Mouse (Mus musculus) kidney, embryonic 14.5 days (tissue): Measurements from ENCODE around the gene Ptges3. TPM values are rescaled to one million over a fixed set of nuclear protein-coding genes. Genes with fewer than 3 reads are reported as not detected.
"Not testable (repeated sequence)": the region's sequence is repeated elsewhere in the genome, so short reads cannot be mapped to it uniquely, and the experiment has no call there.

ENCODE experiments used
- ATAC-seq: fragments of 200-750 bp; cut with Nextera tagmentation; 2 replicates; pipeline ENCODE4 v1.8.0; 2017; ENCODE audit warnings: moderate number of reproducible peaks, mild to moderate bottlenecking, moderate TSS enrichment, moderate library complexity; ENCODE audit not compliant: low FRiP score, low TSS enrichment
- H3K27ac ChIP-seq: fragments of 300-500 bp; sonication (generic); 2 replicates; pipeline ENCODE4 v1.5.1; 2014; ENCODE audit warnings: low read depth, mild to moderate bottlenecking, low read length, moderate library complexity, mixed read lengths
- H3K27me3 ChIP-seq: fragments of 300-500 bp; sonication (generic); 2 replicates; pipeline ENCODE4 v1.6.1; 2014; ENCODE audit warnings: mild to moderate bottlenecking, low read length; ENCODE audit not compliant: control insufficient read depth, insufficient read depth
- H3K36me3 ChIP-seq: fragments of 300-500 bp; sonication (generic); 2 replicates; pipeline ENCODE4 v1.6.1; 2014; ENCODE audit warnings: low read length, mixed read lengths; ENCODE audit not compliant: control insufficient read depth, insufficient read depth
- H3K4me1 ChIP-seq: fragments of 300-500 bp; sonication (generic); 2 replicates; pipeline ENCODE4 v1.6.1; 2014; ENCODE audit warnings: low read length, mixed read lengths; ENCODE audit not compliant: control insufficient read depth, insufficient read depth
- H3K4me2 ChIP-seq: fragments of 300-500 bp; sonication (generic); replicated peaks from 2 replicates; pipeline ENCODE4 v1.6.1; 2014; ENCODE audit warnings: low read depth, mild to moderate bottlenecking, low read length
- H3K4me3 ChIP-seq: fragments of 300-500 bp; sonication (generic); 2 replicates; pipeline ENCODE4 v1.5.1; 2014; ENCODE audit warnings: mild to moderate bottlenecking, low read length
- H3K9ac ChIP-seq: fragments of 300-500 bp; sonication (generic); 2 replicates; pipeline ENCODE4 v1.6.1; 2014; ENCODE audit warnings: low read depth, mild to moderate bottlenecking, low read length, moderate library complexity
- H3K9me3 ChIP-seq: fragments of 300-500 bp; sonication (generic); 2 replicates; pipeline ENCODE4 v1.6.1; 2016; ENCODE audit warnings: low read length; ENCODE audit not compliant: control insufficient read depth
- WGBS: fragments of 180-500 bp; shearing (Covaris S2); extraction: QIAGEN DNeasy Blood & Tissue Kit; methylation state at CpG from one replicate; pipeline ENCODE4 v1.1.7; 2014; 5-methylcytosine and 5-hydroxymethylcytosine counted together
- polyA plus RNA-seq: library from polyadenylated mRNA; unstranded; fragments of >200 nt; fragmentation: Nextera tagmentation; extraction: Ambion mirVana; gene quantifications from 2 replicates; pipeline ENCODE4 v1.2.1, GENCODE M21; 2014

The Ptges3 gene
- polyA plus RNA-seq, 1 experiment from 2014 or later = 566 TPM

DNA sequence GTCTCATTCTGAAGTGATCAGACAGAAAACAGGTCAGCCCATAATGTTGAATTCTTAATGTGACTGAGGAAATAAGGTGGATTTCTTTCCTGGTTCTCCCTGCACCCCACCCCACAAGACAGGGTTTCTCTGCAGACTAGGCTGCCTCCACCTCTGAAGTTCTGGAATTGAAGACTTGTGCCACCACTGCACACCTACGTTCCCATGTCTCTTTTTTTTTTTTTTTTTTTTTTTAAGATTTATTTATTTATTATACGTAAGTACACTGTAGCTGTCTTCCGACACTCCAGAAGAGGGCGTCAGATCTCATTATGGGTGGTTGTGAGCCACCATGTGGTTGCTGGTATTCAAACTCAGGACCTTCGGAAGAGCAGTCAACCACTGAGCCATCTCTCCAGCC lies 7.3 kb downstream of the Ptges3 start:
- Histone ChIP-seq H3K27ac (no peak overlapping the region), H3K9ac (no peak overlapping the region), H3K4me3 (no peak overlapping the region), H3K9me3 (no peaks in the 10 kb centered on the region), H3K36me3 (peaks cover 32% of the 10 kb centered on the region), H3K4me1 (no peaks in the 10 kb centered on the region), H3K4me2 (no peak overlapping the region), H3K27me3 (no peaks in the 10 kb centered on the region)
- no peak for ATAC-seq
- WGBS = 86% methylated on average over 5 of the region's 5 CpGs

- no peaks in the 10 kb centered on the region for H3K4me1 ChIP-seq
- no peaks in the 10 kb centered on the region for H3K9me3 ChIP-seq
- 93% methylated on average over 4 of the region's 4 CpGs for WGBS
- peaks cover 54% of the 10 kb centered on the region for H3K36me3 ChIP-seq
- H3K9ac ChIP-seq = no peak overlapping the region
- no peak overlapping the region for H3K27ac ChIP-seq
- H3K4me3 ChIP-seq = no peak overlapping the region
- ATAC-seq = no peak
- no peak overlapping the region for H3K4me2 ChIP-seq
- no peaks in the 10 kb centered on the region for H3K27me3 ChIP-seq
Measured at GRCm38 (mm10) chr10:128069201-128069600, 10.4 kb downstream of the Ptges3 start.

- not testable (repeated sequence) for H3K9ac ChIP-seq, H3K4me3 ChIP-seq, H3K9me3 ChIP-seq, ATAC-seq, H3K27ac ChIP-seq, H3K27me3 ChIP-seq, H3K4me2 ChIP-seq, H3K4me1 ChIP-seq
- WGBS = 97% methylated on average over 2 of the region's 2 CpGs
- H3K36me3 ChIP-seq = peaks cover 63% of the 10 kb centered on the region
Measured at GRCm38 (mm10) chr10:128070432-128070831, 11.7 kb downstream of the Ptges3 start.

- H3K4me1 ChIP-seq, H3K4me3 ChIP-seq, H3K27me3 ChIP-seq, H3K9ac ChIP-seq, H3K9me3 ChIP-seq, H3K27ac ChIP-seq, ATAC-seq, H3K4me2 ChIP-seq: not testable (repeated sequence)
- 80% methylated on average over 5 of the region's 5 CpGs for WGBS
- H3K36me3 ChIP-seq = peaks cover 32% of the 10 kb centered on the region
Measured at GRCm38 (mm10) chr10:128078269-128078668, 19.5 kb downstream of the Ptges3 start.

DNA sequence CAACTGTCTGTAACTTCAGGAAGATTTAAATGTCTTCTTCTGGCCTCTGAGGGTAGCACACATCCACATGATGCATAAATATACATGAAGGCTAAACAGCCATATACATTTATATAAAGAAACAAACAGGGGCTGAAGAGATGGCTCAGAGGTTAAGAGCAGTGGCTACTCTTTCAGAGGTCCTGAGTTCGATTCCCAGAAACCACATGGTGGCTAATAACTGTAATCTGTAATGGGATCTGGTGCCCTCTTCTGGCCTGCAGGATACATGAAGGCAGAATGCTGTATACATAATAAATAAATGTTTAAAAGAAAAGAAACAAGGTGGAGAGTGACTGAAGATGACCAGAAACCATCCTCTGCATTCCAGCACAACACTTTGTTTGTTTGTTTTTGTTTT lies 21.7 kb downstream of the Ptges3 start:
- Histone ChIP-seq H3K27me3 (no peaks in the 10 kb centered on the region), H3K4me1 (no peaks in the 10 kb centered on the region; the same call in 1 of the 2 replicates), H3K27ac (no peak overlapping the region), H3K4me2 (no peak overlapping the region), H3K9ac (no peak overlapping the region), H3K9me3 (no peaks in the 10 kb centered on the region), H3K4me3 (no peak overlapping the region), H3K36me3 (peaks cover 27% of the 10 kb centered on the region)
- ATAC-seq = no peak
- 84% methylated on average over 1 of the region's 1 CpGs for WGBS

GRCm38 (mm10) chr10:128081807-128082476 lies 23.2 kb downstream of the Ptges3 start:
- H3K4me3 ChIP-seq = peak overlapping the region; percentile 49

GRCm38 (mm10) chr10:128082477-128082808 lies 23.7 kb downstream of the Ptges3 start:
- Histone ChIP-seq H3K36me3 (peaks cover 36% of the 10 kb centered on the region), H3K27me3 (no peaks in the 10 kb centered on the region), H3K9ac (peak overlapping the region; percentile 63), H3K4me1 (no peaks in the 10 kb centered on the region; the same call in 1 of the 2 replicates), H3K9me3 (no peaks in the 10 kb centered on the region), H3K4me3 (peak overlapping the region; percentile 49), H3K4me2 (peak overlapping the region; percentile 73), H3K27ac (peak overlapping the region; percentile 60)
- no peak; the same call in 1 of the 2 replicates for ATAC-seq
- 10% methylated on average over 9 of the region's 9 CpGs for WGBS

More at GRCm38 (mm10) chr10:128081807-128082476, 23.2 kb downstream of the Ptges3 start:
- H3K4me1 ChIP-seq = no peaks in the 10 kb centered on the region; the same call in 1 of the 2 replicates
- H3K9ac ChIP-seq = peak overlapping the region; percentile 63; the same call in 1 of the 2 replicates
- H3K9me3 ChIP-seq = no peaks in the 10 kb centered on the region
- WGBS = 51% methylated on average over 6 of the region's 6 CpGs
- peak overlapping the region; percentile 73 for H3K4me2 ChIP-seq
- H3K27me3 ChIP-seq = no peaks in the 10 kb centered on the region
- peaks cover 36% of the 10 kb centered on the region for H3K36me3 ChIP-seq
- no peak for ATAC-seq
- 0 out of 2 replicates have a peak overlapping the region, but pooled peaks have one; percentile 60 for H3K27ac ChIP-seq

- ATAC-seq = peak; percentile 99
- no peaks in the 10 kb centered on the region for H3K27me3 ChIP-seq
- WGBS = under 1% methylated on average over 34 of the region's 34 CpGs
- H3K9me3 ChIP-seq = no peaks in the 10 kb centered on the region
- peaks cover 38% of the 10 kb centered on the region for H3K36me3 ChIP-seq
- H3K27ac ChIP-seq = peak within 1 kb of the TSS; percentile 75
- no peaks in the 10 kb centered on the region; the same call in 1 of the 2 replicates for H3K4me1 ChIP-seq
- peak within 1 kb of the TSS; percentile 87 for H3K4me3 ChIP-seq
- H3K9ac ChIP-seq = peak within 1 kb of the TSS; percentile 94
- H3K4me2 ChIP-seq = peak within 1 kb of the TSS; percentile 74
Measured at GRCm38 (mm10) chr10:128082880-128083421, 24.2 kb downstream of the Ptges3 start, which contains the start of gene Atp5b. TSS of gene Atp5b (plus strand) at chr10:128083273.

DNA sequence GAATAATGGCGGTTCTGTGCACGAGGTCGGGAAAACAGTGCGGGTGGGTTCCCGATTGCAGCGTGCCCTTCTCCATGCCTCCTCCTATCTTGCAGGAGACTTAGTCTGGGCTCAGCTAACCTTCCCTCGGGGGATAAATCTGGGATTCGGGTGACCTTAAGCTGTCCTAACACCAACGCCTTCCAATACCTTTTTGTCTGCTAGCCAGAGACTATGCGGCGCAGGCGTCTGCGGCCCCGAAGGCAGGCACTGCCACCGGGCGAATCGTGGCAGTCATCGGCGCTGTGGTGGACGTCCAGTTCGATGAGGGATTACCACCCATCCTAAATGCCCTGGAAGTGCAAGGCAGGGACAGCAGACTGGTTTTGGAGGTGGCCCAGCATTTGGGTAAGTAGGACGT lies 24.9 kb downstream of the Ptges3 start:
- H3K4me1 ChIP-seq = no peaks in the 10 kb centered on the region; the same call in 1 of the 2 replicates
- H3K4me2 ChIP-seq = peak overlapping the region; percentile 74
- peak overlapping the region; percentile 94 for H3K9ac ChIP-seq
- peak overlapping the region; percentile 87 for H3K4me3 ChIP-seq
- 1% methylated on average over 22 of the region's 22 CpGs for WGBS
- no peak for ATAC-seq
- H3K36me3 ChIP-seq = peaks cover 45% of the 10 kb centered on the region
- H3K27me3 ChIP-seq = no peaks in the 10 kb centered on the region
- no peaks in the 10 kb centered on the region for H3K9me3 ChIP-seq
- peak overlapping the region; percentile 75 for H3K27ac ChIP-seq
